Mouse (Mus musculus) large intestine, adult 2 months (tissue): ENCODE data around the gene Btbd35f4. TPM values are rescaled to one million over a fixed set of nuclear protein-coding genes. Genes with fewer than 3 reads are reported as not detected.
"Not testable (repeated sequence)": the region's sequence is repeated elsewhere in the genome, so short reads cannot be mapped to it uniquely, and the experiment has no call there.

ENCODE experiments used
- DNase-seq: peaks from one replicate; pipeline ENCODE4 v3.0.0-alpha.2; 2012; ENCODE audit warnings: low read depth, low spot score
- WGBS: fragments of 180-500 bp; shearing (Covaris S2); methylation state at CpG from one replicate; pipeline ENCODE4 v1.1.7; 2018; 5-methylcytosine and 5-hydroxymethylcytosine counted together
- polyA plus RNA-seq: library from polyadenylated mRNA; depleted of rRNA; stranded (reverse); fragments of >200 nt; gene quantifications from 2 replicates; pipeline ENCODE4 v1.2.3, GENCODE M21; 2012; rRNA removed

Btbd35f4 gene
- polyA plus RNA-seq: not detected in 2 replicates

- WGBS: no CpG with 5 or more reads among the region's 4 CpGs
Observed at GRCm38 (mm10) chrX:4800196-4800595, at the start of gene Btbd35f4. Gene Btbd35f4 (plus strand): TSS chrX:4800496.

GRCm38 (mm10) chrX:4840016-4840415 is 39.7 kb downstream of the Btbd35f4 start:
- DNase-seq: not testable (repeated sequence)
- no CpG with 5 or more reads among the region's 1 CpGs for WGBS

More at GRCm38 (mm10) chrX:4800196-4800595, at the start of gene Btbd35f4:
- DNase-seq: not testable (repeated sequence)

Other genes starting within 250 kb of the Btbd35f4 start
- gene Btbd35f27, start 151.6 kb downstream of the Btbd35f4 start, polyA plus RNA-seq: not detected in 2 replicates